Mouse (Mus musculus): Measurements from ENCODE around the gene Tagln2. TPM values are rescaled to one million over a fixed set of nuclear protein-coding genes. Genes with fewer than 3 reads are reported as not detected.

Tagln2 gene
- total RNA-seq (2014; fragmentation: Nextera tagmentation) = 1,068 and 1,186 TPM in 2 replicates
- total RNA-seq (2017) = 618 and 679 TPM in 2 replicates
- polyA plus RNA-seq (2012) = 1,022 and 1,501 TPM in 2 replicates

- Histone ChIP-seq H3K27me3 (ENCODE audit: insufficient read depth, low read length) (peaks cover 29% of the 10 kb centered on the region), H3K4me1 (ENCODE audit: insufficient read depth, low read depth, low read length) (peaks cover 46% of the 10 kb centered on the region), H3K4me3 (ENCODE audit: low read depth, low read length) (peak within 1 kb of the TSS; percentile 75), H3K9me3 (replicated peaks) (no peaks in the 10 kb centered on the region), H3K36me3 (replicated peaks) (peaks cover 33% of the 10 kb centered on the region)
- DNase-seq (ENCODE audit: low spot score) = peak; percentile 91
- peak; percentile 58 for ATAC-seq (ENCODE audit: extremely low read depth, insufficient number of reproducible peaks, low FRiP score, poor library complexity, severe bottlenecking)
- TF ChIP-seq CTCF (IDR thresholded peaks at IDR 0.05; ENCODE audit: low read depth, low read length) = no peak
- TF ChIP-seq POLR2AphosphoS5 (IDR thresholded peaks at IDR 0.05; ENCODE audit: insufficient replicate concordance, low read depth, low read length) = no peak
- TF ChIP-seq GATA2 (IDR thresholded peaks at IDR 0.05; ENCODE audit: borderline replicate concordance, low read depth, low read length) = no peak
- TF ChIP-seq GATA1 (IDR thresholded peaks at IDR 0.05; ENCODE audit: borderline replicate concordance, low read length) = no peak
- TF ChIP-seq TAL1 (conservative IDR thresholded peaks at IDR 0.05; ENCODE audit: low read depth, low read length) = no peak
These were observed at the start of gene Tagln2 for GRCm38 (mm10) chr1:172499765-172500441. Tagln2 (plus strand) TSS chr1:172500047.

- no peak for ATAC-seq (ENCODE audit: extremely low read depth, insufficient number of reproducible peaks, low FRiP score, poor library complexity, severe bottlenecking)
- Histone ChIP-seq H3K27me3 (ENCODE audit: insufficient read depth, low read length) (no peaks in the 10 kb centered on the region), H3K9me3 (replicated peaks) (no peaks in the 10 kb centered on the region), H3K4me1 (ENCODE audit: insufficient read depth, low read depth, low read length) (no peaks in the 10 kb centered on the region), H3K36me3 (replicated peaks) (no peaks in the 10 kb centered on the region), H3K4me3 (ENCODE audit: low read depth, low read length) (no peak overlapping the region)
- DNase-seq (ENCODE audit: low spot score) = no peak
- TF ChIP-seq GATA2 (IDR thresholded peaks at IDR 0.05; ENCODE audit: borderline replicate concordance, low read depth, low read length) (no peak), POLR2AphosphoS5 (IDR thresholded peaks at IDR 0.05; ENCODE audit: insufficient replicate concordance, low read depth, low read length) (no peak), GATA1 (IDR thresholded peaks at IDR 0.05; ENCODE audit: borderline replicate concordance, low read length) (no peak), CTCF (IDR thresholded peaks at IDR 0.05; ENCODE audit: low read depth, low read length) (no peak), TAL1 (conservative IDR thresholded peaks at IDR 0.05; ENCODE audit: low read depth, low read length) (no peak)
These were observed 49.6 kb upstream of the Tagln2 start for GRCm38 (mm10) chr1:172450226-172450625.

GRCm38 (mm10) chr1:172450848-172451470 is 48.9 kb upstream of the Tagln2 start:
- H3K4me1 ChIP-seq (ENCODE audit: insufficient read depth, low read depth, low read length) = no peaks in the 10 kb centered on the region
- DNase-seq (ENCODE audit: low spot score) (no peak), ATAC-seq (ENCODE audit: extremely low read depth, insufficient number of reproducible peaks, low FRiP score, poor library complexity, severe bottlenecking) (no peak)
- H3K9me3 ChIP-seq (replicated peaks) = no peaks in the 10 kb centered on the region
- TF ChIP-seq POLR2AphosphoS5 (IDR thresholded peaks at IDR 0.05; ENCODE audit: insufficient replicate concordance, low read depth, low read length) (no peak), GATA1 (IDR thresholded peaks at IDR 0.05; ENCODE audit: borderline replicate concordance, low read length) (no peak), CTCF (IDR thresholded peaks at IDR 0.05; ENCODE audit: low read depth, low read length) (no peak), TAL1 (conservative IDR thresholded peaks at IDR 0.05; ENCODE audit: low read depth, low read length) (no peak), GATA2 (IDR thresholded peaks at IDR 0.05; ENCODE audit: borderline replicate concordance, low read depth, low read length) (no peak)
- H3K27me3 ChIP-seq (ENCODE audit: insufficient read depth, low read length) = no peaks in the 10 kb centered on the region
- H3K4me3 ChIP-seq (ENCODE audit: low read depth, low read length) = no peak overlapping the region
- H3K36me3 ChIP-seq (replicated peaks) = no peaks in the 10 kb centered on the region

GRCm38 (mm10) chr1:172452911-172453310 is 46.9 kb upstream of the Tagln2 start:
- Histone ChIP-seq H3K27me3 (ENCODE audit: insufficient read depth, low read length) (no peaks in the 10 kb centered on the region), H3K36me3 (replicated peaks) (no peaks in the 10 kb centered on the region), H3K9me3 (replicated peaks) (no peaks in the 10 kb centered on the region), H3K4me3 (ENCODE audit: low read depth, low read length) (no peak overlapping the region), H3K4me1 (ENCODE audit: insufficient read depth, low read depth, low read length) (no peaks in the 10 kb centered on the region)
- ATAC-seq (ENCODE audit: extremely low read depth, insufficient number of reproducible peaks, low FRiP score, poor library complexity, severe bottlenecking) (no peak), DNase-seq (ENCODE audit: low spot score) (no peak)
- TF ChIP-seq GATA2 (IDR thresholded peaks at IDR 0.05; ENCODE audit: borderline replicate concordance, low read depth, low read length) (no peak), POLR2AphosphoS5 (IDR thresholded peaks at IDR 0.05; ENCODE audit: insufficient replicate concordance, low read depth, low read length) (no peak), TAL1 (conservative IDR thresholded peaks at IDR 0.05; ENCODE audit: low read depth, low read length) (no peak), CTCF (IDR thresholded peaks at IDR 0.05; ENCODE audit: low read depth, low read length) (no peak), GATA1 (IDR thresholded peaks at IDR 0.05; ENCODE audit: borderline replicate concordance, low read length) (no peak)

GRCm38 (mm10) chr1:172453810-172454209 is 46.0 kb upstream of the Tagln2 start:
- ATAC-seq (ENCODE audit: extremely low read depth, insufficient number of reproducible peaks, low FRiP score, poor library complexity, severe bottlenecking) (no peak), DNase-seq (ENCODE audit: low spot score) (no peak)
- Histone ChIP-seq H3K27me3 (ENCODE audit: insufficient read depth, low read length) (no peaks in the 10 kb centered on the region), H3K4me1 (ENCODE audit: insufficient read depth, low read depth, low read length) (no peaks in the 10 kb centered on the region), H3K9me3 (replicated peaks) (no peaks in the 10 kb centered on the region), H3K4me3 (ENCODE audit: low read depth, low read length) (no peak overlapping the region), H3K36me3 (replicated peaks) (no peaks in the 10 kb centered on the region)
- TF ChIP-seq GATA2 (IDR thresholded peaks at IDR 0.05; ENCODE audit: borderline replicate concordance, low read depth, low read length) (no peak), CTCF (IDR thresholded peaks at IDR 0.05; ENCODE audit: low read depth, low read length) (no peak), POLR2AphosphoS5 (IDR thresholded peaks at IDR 0.05; ENCODE audit: insufficient replicate concordance, low read depth, low read length) (no peak), GATA1 (IDR thresholded peaks at IDR 0.05; ENCODE audit: borderline replicate concordance, low read length) (no peak), TAL1 (conservative IDR thresholded peaks at IDR 0.05; ENCODE audit: low read depth, low read length) (no peak)

GRCm38 (mm10) chr1:172455416-172455815 is 44.4 kb upstream of the Tagln2 start:
- H3K4me1 ChIP-seq (ENCODE audit: insufficient read depth, low read depth, low read length) = no peaks in the 10 kb centered on the region
- no peaks in the 10 kb centered on the region for H3K27me3 ChIP-seq (ENCODE audit: insufficient read depth, low read length)
- H3K4me3 ChIP-seq (ENCODE audit: low read depth, low read length) = no peak overlapping the region
- no peaks in the 10 kb centered on the region for H3K36me3 ChIP-seq (replicated peaks)
- TF ChIP-seq CTCF (IDR thresholded peaks at IDR 0.05; ENCODE audit: low read depth, low read length) (no peak), POLR2AphosphoS5 (IDR thresholded peaks at IDR 0.05; ENCODE audit: insufficient replicate concordance, low read depth, low read length) (no peak)
- H3K9me3 ChIP-seq (replicated peaks) = no peaks in the 10 kb centered on the region
- ATAC-seq (ENCODE audit: extremely low read depth, insufficient number of reproducible peaks, low FRiP score, poor library complexity, severe bottlenecking) (no peak), DNase-seq (ENCODE audit: low spot score) (no peak)

Measured in G1E (cell line).